Mouse (Mus musculus) erythroblast, embryonic 14.5 days (primary cell): ENCODE measurements around the gene Agap2. TPM values are rescaled to one million over a fixed set of nuclear protein-coding genes. Genes with fewer than 3 reads are reported as not detected.
A peak's percentile ranks its signal among the peaks of the same experiment; 100 is the strongest.
"Not testable (repeated sequence)": the region's sequence is repeated elsewhere in the genome, so short reads cannot be mapped to it uniquely, and the experiment has no call there.

Experiments
- H3K27me3 ChIP-seq: 2 replicates; pipeline ENCODE4 v1.6.1; 2012; ENCODE audit warnings: inconsistent platforms; ENCODE audit not compliant: control insufficient read depth
- H3K36me3 ChIP-seq: 2 replicates; pipeline ENCODE4 v1.6.1; 2012; ENCODE audit warnings: mild to moderate bottlenecking, inconsistent platforms; ENCODE audit not compliant: control insufficient read depth
- H3K4me1 ChIP-seq: 2 replicates; pipeline ENCODE4 v1.6.1; 2012; ENCODE audit warnings: inconsistent platforms; ENCODE audit not compliant: control insufficient read depth
- H3K4me3 ChIP-seq: replicated peaks from 2 replicates; pipeline ENCODE3; 2012; ENCODE audit warnings: moderate library complexity, mild to moderate bottlenecking, inconsistent platforms
- H3K9me3 ChIP-seq: 2 replicates; pipeline ENCODE4 v1.6.1; 2012; ENCODE audit warnings: low read length, inconsistent platforms, mixed read lengths; ENCODE audit not compliant: control insufficient read depth
- GATA1 ChIP-seq: IDR thresholded peaks from 2 replicates; pipeline ENCODE4 v1.6.1; 2012; ENCODE audit warnings: low read length, inconsistent platforms, mixed read lengths
- TAL1 ChIP-seq: IDR thresholded peaks from 3 replicates; pipeline ENCODE4 v1.6.1; 2012; ENCODE audit warnings: low read length, inconsistent platforms, mixed read lengths
- polyA plus RNA-seq: library from polyadenylated mRNA; stranded (reverse); fragments of >175 nt; gene quantifications from 2 replicates; pipeline ENCODE4 v1.2.3, GENCODE M21; 2012

Gene Agap2
- polyA plus RNA-seq, 1 experiment: 0.10 TPM

DNA sequence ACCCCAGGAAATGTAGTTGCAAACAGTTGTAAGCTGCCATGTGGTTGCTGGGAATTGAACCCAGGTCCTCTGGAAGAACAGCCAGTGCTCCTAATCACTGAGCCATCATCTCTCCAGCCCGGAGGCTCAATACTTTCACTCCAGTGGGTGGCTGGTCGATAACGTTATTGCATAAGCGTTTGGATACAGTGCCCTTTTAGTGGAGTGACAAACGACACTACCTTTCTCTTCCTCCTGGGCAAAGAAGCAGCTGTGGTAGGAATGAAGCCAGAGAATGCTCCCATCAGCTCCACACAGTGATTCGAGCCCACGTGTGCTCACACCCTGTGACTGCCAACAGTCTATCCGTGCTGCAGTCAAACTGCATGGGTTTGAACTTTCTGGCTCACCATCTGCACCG lies 3.9 kb upstream of the Agap2 start:
- TF ChIP-seq TAL1 (no peak), GATA1 (no peak)
- Histone ChIP-seq H3K27me3 (peaks cover 15% of the 10 kb centered on the region), H3K36me3 (peaks cover 28% of the 10 kb centered on the region), H3K4me3 (peak overlapping the region; percentile 71), H3K9me3 (no peaks in the 10 kb centered on the region), H3K4me1 (peaks cover 49% of the 10 kb centered on the region)

DNA sequence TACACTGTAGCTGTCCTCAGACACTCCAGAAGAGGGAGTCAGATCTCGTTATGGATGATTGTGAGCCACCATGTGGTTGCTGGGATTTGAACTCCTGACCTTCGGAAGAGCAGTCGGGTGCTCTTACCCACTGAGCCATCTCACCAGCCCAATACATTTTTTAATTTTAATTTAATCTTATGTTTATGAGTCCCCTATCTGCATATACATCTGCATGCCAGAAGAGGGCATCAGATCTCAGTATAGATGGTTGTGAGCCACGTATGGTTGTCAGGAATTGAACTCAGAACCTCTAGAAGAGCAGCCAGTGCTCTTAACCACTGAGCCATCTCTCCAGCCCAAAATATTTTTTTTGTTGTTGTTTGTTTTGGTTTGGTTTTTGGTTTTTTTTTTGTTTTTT lies 2.8 kb upstream of the Agap2 start:
- H3K4me1 ChIP-seq: peaks cover 50% of the 10 kb centered on the region
- H3K9me3 ChIP-seq, H3K4me3 ChIP-seq: not testable (repeated sequence)
- peaks cover 25% of the 10 kb centered on the region for H3K27me3 ChIP-seq
- H3K36me3 ChIP-seq: peaks cover 17% of the 10 kb centered on the region

DNA sequence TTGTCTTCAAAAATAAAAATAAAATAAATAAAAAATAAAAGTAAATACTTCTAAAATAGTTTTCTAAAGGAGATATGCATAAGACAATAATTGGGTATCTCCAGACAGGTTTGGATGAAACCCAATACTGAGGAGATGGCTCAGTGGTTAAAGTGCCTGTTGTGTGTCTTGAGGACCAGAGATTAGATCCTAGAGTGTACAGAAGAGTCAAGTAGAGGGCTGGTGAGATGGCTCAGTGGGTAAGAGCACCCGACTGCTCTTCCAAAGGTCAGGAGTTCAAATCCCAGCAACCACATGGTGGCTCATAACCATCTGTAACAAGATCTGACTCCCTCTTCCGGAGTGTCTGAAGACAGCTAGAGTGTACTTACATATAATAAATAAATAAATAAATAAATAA lies 2.1 kb upstream of the Agap2 start:
- not testable (repeated sequence) for H3K9me3 ChIP-seq, H3K4me3 ChIP-seq
- peaks cover 10% of the 10 kb centered on the region for H3K36me3 ChIP-seq
- peaks cover 31% of the 10 kb centered on the region for H3K27me3 ChIP-seq
- H3K4me1 ChIP-seq: peaks cover 55% of the 10 kb centered on the region

DNA sequence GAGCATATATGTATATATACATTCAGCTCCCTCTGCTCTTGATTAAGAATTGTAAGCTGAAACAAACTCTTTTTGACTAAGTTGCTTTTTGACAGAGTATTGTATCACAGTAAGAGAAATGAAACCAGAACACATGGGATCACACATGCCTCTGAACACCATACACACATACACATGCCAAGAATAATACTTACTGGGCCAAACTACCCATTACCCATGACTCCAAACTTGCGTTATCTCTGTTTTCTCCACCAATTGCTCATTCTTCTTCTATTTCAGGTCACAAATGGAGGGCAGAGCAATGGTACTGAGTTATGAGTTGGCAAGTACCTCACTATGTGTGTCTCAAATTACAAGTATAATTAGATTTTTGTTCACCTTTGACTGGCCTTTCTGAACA lies 1.1 kb upstream of the Agap2 start:
- Histone ChIP-seq H3K4me3 (no peak overlapping the region), H3K36me3 (peaks cover under 1% of the 10 kb centered on the region; the same call in 1 of the 2 replicates), H3K9me3 (no peaks in the 10 kb centered on the region), H3K4me1 (peaks cover 50% of the 10 kb centered on the region), H3K27me3 (peaks cover 41% of the 10 kb centered on the region)
- no peak for TF ChIP-seq TAL1
- no peak for TF ChIP-seq GATA1

DNA sequence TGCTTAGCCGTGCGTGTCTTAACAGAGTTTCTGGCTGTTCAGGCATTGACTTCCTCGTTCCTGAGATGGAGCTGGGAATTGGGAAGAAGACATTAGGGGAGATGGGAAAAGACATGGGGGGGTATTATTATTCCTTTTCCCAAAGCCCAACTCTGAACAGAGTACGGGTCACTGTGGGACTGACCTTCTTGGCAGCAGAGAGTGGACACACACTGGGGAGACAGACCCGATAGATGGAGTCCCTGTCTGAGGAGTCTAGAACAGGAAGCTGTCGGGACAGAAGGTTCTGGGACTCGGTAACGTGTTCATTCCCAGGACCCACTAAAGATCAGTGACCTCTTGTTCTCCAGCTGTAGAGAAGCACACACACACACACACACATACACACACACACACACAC lies 567 bp downstream of the Agap2 start:
- H3K4me1 ChIP-seq: peaks cover 38% of the 10 kb centered on the region
- peaks cover 58% of the 10 kb centered on the region for H3K27me3 ChIP-seq

DNA sequence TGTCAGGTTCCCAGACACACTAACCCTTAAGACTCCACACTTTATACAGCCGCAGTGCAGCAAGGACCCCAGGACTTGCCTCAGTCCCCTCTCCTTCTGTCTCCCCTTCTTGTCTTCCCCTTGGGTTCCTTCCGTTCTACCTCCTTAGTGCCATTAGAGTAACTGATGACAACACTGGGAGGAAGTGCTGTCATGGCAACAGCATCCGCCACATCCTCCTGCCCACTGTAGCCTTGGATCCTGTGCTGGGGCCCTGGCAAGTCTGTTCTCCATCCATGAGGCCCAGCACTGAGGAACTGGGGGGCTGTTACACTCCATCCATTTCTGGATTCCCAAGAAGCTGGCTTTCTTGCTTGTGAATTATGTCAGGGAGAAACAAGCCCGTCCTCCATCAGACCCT lies 998 bp downstream of the Agap2 start:
- H3K4me1 ChIP-seq: peaks cover 34% of the 10 kb centered on the region
- peaks cover 9% of the 10 kb centered on the region; the same call in 1 of the 2 replicates for H3K9me3 ChIP-seq
- no peaks in the 10 kb centered on the region for H3K36me3 ChIP-seq
- H3K27me3 ChIP-seq: peaks cover 62% of the 10 kb centered on the region
- H3K4me3 ChIP-seq: no peak overlapping the region
- TF ChIP-seq TAL1 (no peak), GATA1 (no peak)

More for the DNA sequence above, 567 bp downstream of the Agap2 start:
- Histone ChIP-seq H3K4me3 (peak overlapping the region; percentile 26), H3K9me3 (peaks cover 6% of the 10 kb centered on the region; the same call in 1 of the 2 replicates), H3K36me3 (no peaks in the 10 kb centered on the region)
- no peak for TF ChIP-seq GATA1

DNA sequence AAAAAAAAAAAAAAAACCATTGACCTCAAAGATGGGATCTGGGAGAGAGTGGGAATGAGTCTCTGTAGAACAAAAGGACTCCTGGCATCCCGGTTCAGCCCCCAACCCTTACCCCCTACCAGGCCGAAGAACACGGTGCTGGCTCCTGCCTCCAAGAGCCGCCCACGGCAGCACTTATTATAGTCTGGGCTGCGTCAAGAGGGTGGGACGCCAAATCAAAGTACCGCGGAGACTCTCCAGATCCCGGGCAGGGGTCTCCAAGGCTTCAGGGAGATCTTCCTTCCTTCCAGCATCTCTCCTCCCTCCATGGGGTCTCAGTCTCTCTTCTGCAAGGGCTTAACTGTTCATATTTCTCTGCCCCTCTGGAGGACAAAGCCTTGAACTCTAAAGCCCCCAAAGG lies 2.4 kb downstream of the Agap2 start:
- no peak; the same call in 2 of the 3 replicates for TF ChIP-seq TAL1
- no peak for TF ChIP-seq GATA1
- H3K4me1 ChIP-seq: peaks cover 29% of the 10 kb centered on the region
- no peak overlapping the region for H3K4me3 ChIP-seq
- H3K9me3 ChIP-seq: peaks cover 9% of the 10 kb centered on the region; the same call in 1 of the 2 replicates
- peaks cover 77% of the 10 kb centered on the region for H3K27me3 ChIP-seq
- H3K36me3 ChIP-seq: no peaks in the 10 kb centered on the region

DNA sequence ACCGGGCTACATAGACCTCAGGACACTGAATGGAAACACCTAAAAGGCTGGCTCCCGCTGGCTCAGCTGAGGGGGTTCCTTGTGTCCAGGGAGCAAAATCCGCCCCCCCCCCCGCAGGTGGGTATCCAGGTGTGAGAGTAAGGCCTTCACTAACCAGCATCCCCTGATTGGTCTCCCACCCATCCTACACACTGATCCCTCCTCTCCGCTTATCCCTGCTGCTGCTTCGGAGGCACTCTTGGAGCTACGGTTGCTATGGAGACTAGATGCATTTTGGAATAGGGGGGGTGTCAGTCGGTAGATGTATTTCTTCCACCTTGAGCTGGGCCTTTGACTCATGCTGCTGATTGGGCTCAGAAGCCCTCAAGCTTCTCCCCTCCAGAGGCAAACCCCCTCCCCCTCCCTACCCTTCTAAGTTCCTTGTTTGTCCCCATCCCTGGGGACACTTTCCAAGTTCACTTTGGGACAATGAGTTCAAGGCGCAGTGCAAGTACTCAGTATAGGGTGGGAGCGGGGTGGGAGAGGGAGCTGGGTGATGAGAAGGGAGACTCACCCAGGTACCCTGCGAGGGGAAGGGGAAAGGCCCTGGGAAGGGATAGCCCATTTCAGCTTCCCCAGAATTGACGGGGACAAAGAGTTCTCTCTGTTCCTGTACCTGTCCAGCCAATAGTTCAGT lies 3.1 kb downstream of the Agap2 start:
- Histone ChIP-seq H3K36me3 (no peaks in the 10 kb centered on the region), H3K27me3 (peaks cover 83% of the 10 kb centered on the region), H3K4me3 (no peak overlapping the region), H3K9me3 (peaks cover 9% of the 10 kb centered on the region; the same call in 1 of the 2 replicates), H3K4me1 (peaks cover 29% of the 10 kb centered on the region)
- TF ChIP-seq GATA1: no peak

DNA sequence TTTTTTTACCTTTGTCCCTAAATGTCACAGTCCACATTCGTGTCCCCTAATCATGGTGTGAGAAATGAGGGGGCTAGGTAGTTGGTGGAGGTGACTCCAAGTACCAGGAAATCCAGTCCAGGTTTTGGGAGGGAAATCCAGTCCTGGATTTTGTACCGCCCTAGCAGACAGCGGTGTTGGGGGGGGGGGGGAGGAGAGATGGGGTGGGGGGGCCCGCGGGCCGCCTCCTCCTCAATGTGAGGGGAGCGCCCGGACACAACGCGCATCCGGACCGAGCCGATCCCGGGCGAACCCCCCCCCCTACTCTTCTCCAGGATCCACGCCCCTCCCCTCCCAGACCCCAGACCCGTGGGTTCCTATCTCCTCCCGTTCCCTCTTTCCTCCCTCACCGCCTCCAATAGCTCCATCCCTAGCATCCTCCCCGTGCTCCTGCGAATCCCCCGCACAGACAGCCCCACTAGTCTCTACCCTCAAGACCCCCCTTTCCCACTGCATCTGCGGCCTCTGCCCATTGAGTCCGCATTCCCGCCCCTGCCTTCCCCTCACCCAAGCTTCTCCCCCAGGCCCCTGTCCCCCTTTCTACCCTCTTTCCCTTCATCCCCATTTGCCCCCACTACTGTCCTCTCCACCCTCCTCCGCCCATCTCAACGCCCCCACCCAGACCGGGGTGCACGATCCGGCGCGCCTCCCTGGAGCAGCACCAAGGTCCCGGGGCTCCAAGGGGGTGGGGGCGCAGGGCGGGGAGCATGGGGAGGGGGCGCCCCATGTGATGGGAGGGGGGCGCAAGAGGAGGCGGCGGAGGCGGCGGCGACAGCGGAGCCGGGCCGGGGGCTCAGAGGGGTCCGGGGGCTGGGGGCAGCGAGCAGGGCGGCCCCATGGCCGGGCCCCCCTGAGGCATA lies 3.8 kb downstream of the Agap2 start:
- no peak overlapping the region for H3K4me3 ChIP-seq
- H3K4me1 ChIP-seq: peaks cover 29% of the 10 kb centered on the region
- H3K27me3 ChIP-seq: peaks cover 91% of the 10 kb centered on the region
- TF ChIP-seq TAL1: no peak
- no peak for TF ChIP-seq GATA1
- H3K9me3 ChIP-seq: peaks cover 9% of the 10 kb centered on the region; the same call in 1 of the 2 replicates
- H3K36me3 ChIP-seq: no peaks in the 10 kb centered on the region
